Mouse (Mus musculus) activated CD4-positive, CD25-positive, alpha-beta regulatory T cell, adult 4 months (primary cell): ENCODE measurements around the gene Rcbtb1. TPM values are rescaled to one million over a fixed set of nuclear protein-coding genes. Genes with fewer than 3 reads are reported as not detected.

Experiments
- polyA plus RNA-seq, 2 experiments: library from polyadenylated mRNA; unstranded; fragments of 100-300 nt; shearing (Covaris generic); gene quantifications; one replicate each; pipeline ENCODE4 v1.2.1; 2017

Rcbtb1 gene
- polyA plus RNA-seq, 2 experiments from 2014 or later, result 25.2 to 35.3 TPM

Other genes with a start within 250 kb of the Rcbtb1 start
- gene 1700129C05Rik, start 58.3 kb upstream of the Rcbtb1 start, polyA plus RNA-seq, result not detected
- not detected for gene Gm5142, start 22.5 kb upstream of the Rcbtb1 start, polyA plus RNA-seq
- 10 to 100 TPM; 12.3 to 17.2 TPM for gene Gm6904, start 59.0 kb downstream of the Rcbtb1 start, polyA plus RNA-seq
- 10 to 100 TPM; 40.4 to 56.7 TPM for gene Phf11a, start 96.3 kb downstream of the Rcbtb1 start, polyA plus RNA-seq
- gene Phf11b, start 140.1 kb downstream of the Rcbtb1 start, polyA plus RNA-seq, result 100 to 1,000 TPM; 188 to 218 TPM
- gene Phf11d, start 164.3 kb downstream of the Rcbtb1 start, polyA plus RNA-seq, result 10 to 100 TPM in 1 of 2 experiments, 1 to 10 TPM in 1; 7.8 to 15.2 TPM
- 10 to 100 TPM; 23.7 to 27.1 TPM for gene Phf11c, start 194.2 kb downstream of the Rcbtb1 start, polyA plus RNA-seq
- gene Setdb2, start 239.7 kb downstream of the Rcbtb1 start, polyA plus RNA-seq, result 10 to 100 TPM; 18.0 to 21.7 TPM
- gene Cab39l, start 239.8 kb downstream of the Rcbtb1 start, polyA plus RNA-seq, result 10 to 100 TPM; 70.3 to 84.5 TPM